Mouse (Mus musculus) R1 (cell line): ENCODE measurements around the gene Rchy1.

Source experiments
- DNase-seq: peaks from one replicate; pipeline ENCODE4 v3.0.0-alpha.2; 2018; ENCODE audit warnings: low read depth, low spot score

Rchy1 gene

GRCm38 (mm10) chr5:91962639-91963440 lies at the start of gene Rchy1:
Gene Rchy1, minus strand, starts transcription at chr5:91963068.
- peak; percentile 99 for DNase-seq

- no peak for DNase-seq
Observed at GRCm38 (mm10) chr5:92011756-92012155, 48.9 kb upstream of the Rchy1 start.

- no peak for DNase-seq
Observed at GRCm38 (mm10) chr5:92009827-92010226, 47.0 kb upstream of the Rchy1 start.

GRCm38 (mm10) chr5:92003011-92003410 lies 40.1 kb upstream of the Rchy1 start:
- DNase-seq, result peak; percentile 44

- DNase-seq, result peak; percentile 79
Observed at GRCm38 (mm10) chr5:92000770-92001169, 37.9 kb upstream of the Rchy1 start.

- peak; percentile 96 for DNase-seq
Observed at GRCm38 (mm10) chr5:91994546-91994945, 31.7 kb upstream of the Rchy1 start.

GRCm38 (mm10) chr5:91993061-91993460 lies 30.2 kb upstream of the Rchy1 start:
- no peak for DNase-seq

- DNase-seq, result peak; percentile 32
Observed at GRCm38 (mm10) chr5:91991191-91991937, 28.5 kb upstream of the Rchy1 start.

- no peak for DNase-seq
Observed at GRCm38 (mm10) chr5:91989261-91989660, 26.4 kb upstream of the Rchy1 start.

GRCm38 (mm10) chr5:91987799-91988198 lies 24.9 kb upstream of the Rchy1 start:
- DNase-seq, result no peak

- no peak for DNase-seq
Observed at GRCm38 (mm10) chr5:91987236-91987635, 24.4 kb upstream of the Rchy1 start, which contains the start of gene Odaph. Gene Odaph, plus strand, starts transcription at chr5:91987475.

GRCm38 (mm10) chr5:91985721-91986120 lies 22.9 kb upstream of the Rchy1 start:
- DNase-seq, result peak; percentile 92

GRCm38 (mm10) chr5:91983490-91983889 lies 20.6 kb upstream of the Rchy1 start:
- DNase-seq, result no peak

GRCm38 (mm10) chr5:91981176-91981840 lies 18.4 kb upstream of the Rchy1 start:
- DNase-seq, result no peak

GRCm38 (mm10) chr5:91977397-91977770 lies 14.5 kb upstream of the Rchy1 start:
- DNase-seq, result peak; percentile 71

- DNase-seq, result no peak
Observed at GRCm38 (mm10) chr5:91976566-91977396, 13.9 kb upstream of the Rchy1 start.

- DNase-seq, result no peak
Observed at GRCm38 (mm10) chr5:91975758-91976157, 12.9 kb upstream of the Rchy1 start.

GRCm38 (mm10) chr5:91974002-91974401 lies 11.1 kb upstream of the Rchy1 start:
- no peak for DNase-seq

- DNase-seq, result no peak
Observed at GRCm38 (mm10) chr5:91972046-91972445, 9.2 kb upstream of the Rchy1 start.

GRCm38 (mm10) chr5:91962259-91962638 lies 619 bp downstream of the Rchy1 start:
- DNase-seq, result no peak

GRCm38 (mm10) chr5:91961370-91961769 lies 1.5 kb downstream of the Rchy1 start:
- no peak for DNase-seq
